Mouse (Mus musculus): ENCODE measurements around the gene Plagl1. TPM values are rescaled to one million over a fixed set of nuclear protein-coding genes. Genes with fewer than 3 reads are reported as not detected.
A peak's percentile ranks its signal among the peaks of the same experiment; 100 is the strongest.

Gene Plagl1
- total RNA-seq, 1 experiment: 13.4 TPM

GRCm38 (mm10) chr10:13090596-13091424, 30.5 kb downstream of the Plagl1 start:
- H3K4me3 ChIP-seq (ENCODE audit: insufficient read depth in 1 of 2, low read depth in 1 of 2, low read length in 2 of 2, poor library complexity in 1 of 2, severe bottlenecking in 1 of 2): no peak overlapping the region
- in situ Hi-C loops (cut with MboI; ENCODE audit: low sequenced_read_pairs in 2 of 2, unreplicated experiment in 2 of 2): no loop called here
- H3K9ac ChIP-seq (ENCODE audit: insufficient read depth, low read depth, low read length, poor library complexity, severe bottlenecking): no peak overlapping the region
- H3K4me1 ChIP-seq (ENCODE audit: control insufficient read depth in 2 of 2, insufficient read depth in 2 of 2, low read length in 2 of 2, poor library complexity in 1 of 2): no peaks in the 10 kb centered on the region
- no peak for DNase-seq (ENCODE audit: low read depth, low spot score)
- no peaks in the 10 kb centered on the region for H3K36me3 ChIP-seq (ENCODE audit: control insufficient read depth, insufficient read depth, low read length, poor library complexity, severe bottlenecking)
- H3K27ac ChIP-seq (ENCODE audit: insufficient read depth, low read depth, low read length, poor library complexity, severe bottlenecking): no peak overlapping the region
- H3K9me3 ChIP-seq (ENCODE audit: control insufficient read depth, insufficient read depth, low read depth, low read length): peaks cover 12% of the 10 kb centered on the region
- TF ChIP-seq CHD2 (IDR thresholded peaks at IDR 0.05; ENCODE audit: low read depth, low read length) (no peak), MAFK (IDR thresholded peaks at IDR 0.05; ENCODE audit: insufficient read depth, low read depth, low read length) (no peak)

GRCm38 (mm10) chr10:13092996-13093395, 32.7 kb downstream of the Plagl1 start:
- Histone ChIP-seq H3K27ac (ENCODE audit: insufficient read depth, low read depth, low read length, poor library complexity, severe bottlenecking) (no peak overlapping the region), H3K4me1 (ENCODE audit: control insufficient read depth in 2 of 2, insufficient read depth in 2 of 2, low read length in 2 of 2, poor library complexity in 1 of 2) (no peaks in the 10 kb centered on the region), H3K9me3 (ENCODE audit: control insufficient read depth, insufficient read depth, low read depth, low read length) (peaks cover 12% of the 10 kb centered on the region), H3K4me3 (ENCODE audit: insufficient read depth in 1 of 2, low read depth in 1 of 2, low read length in 2 of 2, poor library complexity in 1 of 2, severe bottlenecking in 1 of 2) (no peak overlapping the region), H3K9ac (ENCODE audit: insufficient read depth, low read depth, low read length, poor library complexity, severe bottlenecking) (no peak overlapping the region), H3K36me3 (ENCODE audit: control insufficient read depth, insufficient read depth, low read length, poor library complexity, severe bottlenecking) (no peaks in the 10 kb centered on the region)
- TF ChIP-seq CHD2 (IDR thresholded peaks at IDR 0.05; ENCODE audit: low read depth, low read length) (no peak), MAFK (IDR thresholded peaks at IDR 0.05; ENCODE audit: insufficient read depth, low read depth, low read length) (no peak), HCFC1 (IDR thresholded peaks at IDR 0.05; ENCODE audit: borderline replicate concordance, insufficient read depth, low read length) (no peak), ZC3H11A (IDR thresholded peaks at IDR 0.05; ENCODE audit: borderline replicate concordance, low read depth, low read length) (no peak), ZNF384 (IDR thresholded peaks at IDR 0.05; ENCODE audit: low read depth, low read length) (no peak)
- in situ Hi-C loops (cut with MboI; ENCODE audit: low sequenced_read_pairs in 2 of 2, unreplicated experiment in 2 of 2): no loop called here
- DNase-seq (ENCODE audit: low read depth, low spot score): no peak

DNA sequence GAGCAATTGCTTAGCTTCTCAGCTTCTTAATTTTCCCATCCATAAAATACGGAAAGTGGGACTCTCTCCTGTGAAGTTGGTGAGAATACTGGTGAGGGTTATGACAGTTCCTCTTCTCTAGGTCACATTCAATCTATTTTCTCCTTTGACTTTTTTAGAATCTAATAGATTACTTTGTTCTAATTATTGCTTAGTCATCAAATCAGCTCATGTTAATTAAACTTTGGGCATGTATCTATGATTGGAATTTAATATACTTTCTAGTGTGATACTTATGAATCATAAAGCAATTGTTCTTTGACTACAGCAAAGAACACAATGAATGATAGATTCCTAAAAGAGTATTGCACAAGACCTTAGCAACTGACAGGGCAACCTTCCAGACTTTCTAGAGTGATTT, 38.6 kb downstream of the Plagl1 start:
- no peak for DNase-seq (ENCODE audit: low read depth, low spot score)
- no peak overlapping the region for H3K27ac ChIP-seq (ENCODE audit: insufficient read depth, low read depth, low read length, poor library complexity, severe bottlenecking)
- no peak overlapping the region for H3K9ac ChIP-seq (ENCODE audit: insufficient read depth, low read depth, low read length, poor library complexity, severe bottlenecking)
- no peaks in the 10 kb centered on the region for H3K9me3 ChIP-seq (ENCODE audit: control insufficient read depth, insufficient read depth, low read depth, low read length)
- H3K4me3 ChIP-seq (ENCODE audit: insufficient read depth in 1 of 2, low read depth in 1 of 2, low read length in 2 of 2, poor library complexity in 1 of 2, severe bottlenecking in 1 of 2): no peak overlapping the region
- in situ Hi-C loops (cut with MboI; ENCODE audit: low sequenced_read_pairs in 2 of 2, unreplicated experiment in 2 of 2): no loop called here
- TF ChIP-seq HCFC1 (IDR thresholded peaks at IDR 0.05; ENCODE audit: borderline replicate concordance, insufficient read depth, low read length) (no peak), MAFK (IDR thresholded peaks at IDR 0.05; ENCODE audit: insufficient read depth, low read depth, low read length) (peak; percentile 55; the same call in 1 of the 2 replicates)
- no peaks in the 10 kb centered on the region for H3K36me3 ChIP-seq (ENCODE audit: control insufficient read depth, insufficient read depth, low read length, poor library complexity, severe bottlenecking)
- no peaks in the 10 kb centered on the region for H3K4me1 ChIP-seq (ENCODE audit: control insufficient read depth in 2 of 2, insufficient read depth in 2 of 2, low read length in 2 of 2, poor library complexity in 1 of 2)

GRCm38 (mm10) chr10:13100061-13100648, 39.9 kb downstream of the Plagl1 start:
- DNase-seq (ENCODE audit: low read depth, low spot score): no peak
- Histone ChIP-seq H3K9ac (ENCODE audit: insufficient read depth, low read depth, low read length, poor library complexity, severe bottlenecking) (no peak overlapping the region), H3K9me3 (ENCODE audit: control insufficient read depth, insufficient read depth, low read depth, low read length) (no peaks in the 10 kb centered on the region), H3K36me3 (ENCODE audit: control insufficient read depth, insufficient read depth, low read length, poor library complexity, severe bottlenecking) (no peaks in the 10 kb centered on the region), H3K4me3 (ENCODE audit: insufficient read depth in 1 of 2, low read depth in 1 of 2, low read length in 2 of 2, poor library complexity in 1 of 2, severe bottlenecking in 1 of 2) (no peak overlapping the region), H3K4me1 (ENCODE audit: control insufficient read depth in 2 of 2, insufficient read depth in 2 of 2, low read length in 2 of 2, poor library complexity in 1 of 2) (no peaks in the 10 kb centered on the region), H3K27ac (ENCODE audit: insufficient read depth, low read depth, low read length, poor library complexity, severe bottlenecking) (no peak overlapping the region)
- in situ Hi-C loops (cut with MboI; ENCODE audit: low sequenced_read_pairs in 2 of 2, unreplicated experiment in 2 of 2): no loop called here
- TF ChIP-seq ZC3H11A (IDR thresholded peaks at IDR 0.05; ENCODE audit: borderline replicate concordance, low read depth, low read length) (no peak), HCFC1 (IDR thresholded peaks at IDR 0.05; ENCODE audit: borderline replicate concordance, insufficient read depth, low read length) (no peak), MAFK (IDR thresholded peaks at IDR 0.05; ENCODE audit: insufficient read depth, low read depth, low read length) (no peak), ZNF384 (IDR thresholded peaks at IDR 0.05; ENCODE audit: low read depth, low read length) (no peak), CHD2 (IDR thresholded peaks at IDR 0.05; ENCODE audit: low read depth, low read length) (no peak)

Data from ES-E14 (cell line).